Mouse (Mus musculus) lung, postnatal 14 days (tissue): ENCODE measurements around the gene Rftn1.

Experiments
- DNase-seq: peaks from one replicate; pipeline ENCODE4 v3.0.0; 2021

The Rftn1 gene

DNA sequence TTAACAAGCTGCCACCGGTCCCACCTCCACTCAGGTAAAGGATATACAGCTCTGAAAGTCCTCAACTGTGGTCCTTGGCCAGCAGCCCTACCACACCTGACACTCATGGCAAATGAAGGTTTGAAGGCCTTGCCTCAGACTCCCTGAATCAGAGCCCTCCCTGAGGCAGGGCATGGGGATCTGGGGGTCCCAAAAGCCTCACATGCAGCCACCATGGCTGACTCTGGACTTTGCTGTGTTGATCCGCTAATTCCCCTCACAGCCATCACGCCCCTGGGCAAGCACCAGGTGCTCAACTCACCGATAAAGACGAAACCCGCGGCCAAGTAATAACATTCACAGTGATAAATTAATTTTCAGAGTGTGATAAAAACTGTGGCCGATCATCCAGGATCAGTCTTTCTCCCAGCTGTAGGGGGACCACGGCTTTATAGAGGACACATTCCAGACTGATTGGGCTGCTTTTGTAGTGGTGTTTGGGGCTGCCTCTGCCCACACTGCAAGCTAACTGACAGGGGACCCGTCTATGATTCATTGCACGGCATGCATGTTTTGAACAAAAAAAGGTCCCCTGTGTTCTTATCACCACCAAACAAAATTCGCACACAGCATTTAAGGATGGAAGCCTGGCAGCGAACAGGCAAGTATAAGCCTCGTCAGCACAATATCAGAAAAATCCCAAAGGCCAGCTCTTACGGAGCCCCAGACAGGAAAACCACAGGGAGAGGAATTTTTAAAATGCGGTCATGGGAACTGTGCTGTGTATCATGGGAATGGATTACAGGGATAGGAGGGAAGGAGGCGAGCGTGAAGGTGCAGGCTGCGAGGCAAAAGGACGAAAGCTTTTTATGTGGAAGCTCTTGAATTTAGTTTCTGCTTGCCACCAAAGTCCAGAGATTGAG is 29.3 kb downstream of the Rftn1 start:
- no peak for DNase-seq

DNA sequence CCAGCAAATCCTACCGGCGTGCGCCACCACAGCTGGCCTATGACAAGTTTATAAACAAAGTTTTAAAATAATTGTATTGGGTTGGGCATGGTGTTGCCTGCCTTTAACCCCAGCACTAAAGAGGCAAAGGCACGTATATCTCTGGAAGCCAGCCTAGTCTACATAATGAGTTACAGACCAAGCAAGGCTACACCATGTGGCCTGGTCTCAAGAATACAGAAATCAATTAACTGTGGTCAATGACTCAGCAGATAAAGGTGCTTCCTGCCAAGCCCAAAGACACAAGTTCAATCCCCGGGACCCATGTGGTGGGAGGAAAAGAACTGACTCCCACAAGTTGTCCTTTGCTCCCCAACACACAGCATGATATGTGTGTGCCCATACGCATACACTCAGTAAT is 30.1 kb downstream of the Rftn1 start:
- DNase-seq: no peak

- DNase-seq: no peak
These were observed 30.7 kb downstream of the Rftn1 start for GRCm38 (mm10) chr17:50159816-50160215.

DNA sequence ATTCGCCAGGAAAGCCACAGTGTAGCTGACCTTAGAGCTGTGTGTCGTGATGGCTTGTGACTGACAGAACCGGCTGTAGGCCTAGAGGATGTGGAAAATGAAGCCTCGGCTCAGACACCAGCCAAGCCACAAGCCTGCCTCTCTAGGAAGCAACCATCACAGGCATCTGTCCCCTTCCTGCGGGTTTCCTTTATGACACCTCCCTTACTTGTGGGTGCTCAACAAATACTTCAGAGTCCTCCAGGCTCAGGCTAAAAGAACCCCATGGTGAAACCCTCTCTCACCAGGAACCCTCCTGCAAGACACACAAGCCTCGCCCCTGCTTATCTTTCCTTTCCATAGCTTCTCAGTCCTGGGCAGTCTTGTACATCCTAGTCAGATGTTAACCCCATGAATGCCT is 31.9 kb downstream of the Rftn1 start:
- no peak for DNase-seq

- no peak for DNase-seq
These were observed 33.0 kb downstream of the Rftn1 start for GRCm38 (mm10) chr17:50157190-50158150.

DNA sequence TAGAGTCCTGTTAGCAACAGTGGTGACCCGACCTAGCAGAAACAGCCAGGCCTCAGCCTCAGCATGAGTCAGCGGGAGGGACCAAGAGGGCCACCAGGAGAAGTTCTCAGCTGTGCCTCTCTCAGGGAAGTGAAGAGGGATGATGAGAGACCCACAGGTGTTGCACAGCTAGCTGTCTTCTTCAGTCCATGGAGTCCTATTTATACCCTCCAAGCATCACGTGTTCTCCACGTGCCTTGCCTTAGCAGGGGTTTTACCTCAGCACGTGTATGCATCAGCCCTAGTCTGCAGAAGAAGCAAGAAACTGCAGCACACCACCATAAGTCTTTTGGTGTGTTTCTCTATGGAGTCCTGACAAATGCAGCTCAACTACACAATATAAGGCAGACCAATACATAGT is 38.4 kb downstream of the Rftn1 start:
- DNase-seq: no peak

GRCm38 (mm10) chr17:50151208-50151723 is 39.2 kb downstream of the Rftn1 start:
- no peak for DNase-seq

GRCm38 (mm10) chr17:50150416-50151207 is 39.9 kb downstream of the Rftn1 start:
- no peak for DNase-seq

DNA sequence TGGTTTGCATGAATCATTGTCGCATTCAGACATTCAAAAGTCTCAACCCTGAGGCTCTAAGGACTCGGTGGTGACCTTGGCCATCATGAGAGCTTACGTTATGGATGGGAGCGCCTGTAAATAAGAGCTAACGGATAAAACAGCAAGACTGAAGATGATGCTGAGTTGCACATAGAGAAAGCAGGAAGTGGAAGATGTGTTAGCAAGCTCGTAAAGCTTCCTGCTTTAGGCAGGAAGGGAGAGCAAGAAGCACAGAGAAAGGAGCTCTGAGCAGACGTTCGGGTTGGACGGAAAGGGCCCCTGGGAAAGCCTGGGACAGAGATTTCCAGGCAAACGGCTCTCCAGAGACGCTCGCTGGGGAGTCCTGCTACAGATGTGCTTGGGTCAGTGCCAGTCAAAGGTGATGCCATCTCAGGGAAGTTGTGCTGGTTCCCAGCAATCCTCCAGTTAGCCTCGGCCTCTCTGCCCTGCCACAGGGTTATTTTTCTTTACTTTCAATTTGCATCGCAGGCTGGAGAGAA is 40.7 kb downstream of the Rftn1 start:
- DNase-seq: no peak

GRCm38 (mm10) chr17:50147831-50148587 is 42.5 kb downstream of the Rftn1 start:
- DNase-seq: no peak

- peak; percentile 28 for DNase-seq
These were observed 47.1 kb downstream of the Rftn1 start for GRCm38 (mm10) chr17:50143354-50143753.

DNA sequence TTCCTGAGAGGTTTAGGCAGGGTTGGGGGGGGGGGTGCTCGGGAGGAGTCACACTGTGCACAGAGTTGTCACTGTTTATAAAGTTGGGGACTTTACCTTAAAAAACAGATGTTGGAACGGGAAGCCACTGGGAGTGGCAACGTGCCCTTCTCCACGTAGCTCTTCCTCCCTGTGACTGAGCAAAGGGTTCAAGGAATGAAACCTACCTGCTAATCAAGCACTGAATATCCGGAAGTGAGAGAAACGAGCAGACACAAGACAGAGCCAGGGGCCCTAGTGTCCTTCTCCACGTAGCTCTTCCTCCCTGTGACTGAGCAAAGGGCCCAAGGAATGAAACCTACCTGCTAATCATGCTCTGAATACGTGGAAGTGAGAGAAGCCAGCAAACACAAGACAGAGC is 47.9 kb downstream of the Rftn1 start:
- DNase-seq: no peak

DNA sequence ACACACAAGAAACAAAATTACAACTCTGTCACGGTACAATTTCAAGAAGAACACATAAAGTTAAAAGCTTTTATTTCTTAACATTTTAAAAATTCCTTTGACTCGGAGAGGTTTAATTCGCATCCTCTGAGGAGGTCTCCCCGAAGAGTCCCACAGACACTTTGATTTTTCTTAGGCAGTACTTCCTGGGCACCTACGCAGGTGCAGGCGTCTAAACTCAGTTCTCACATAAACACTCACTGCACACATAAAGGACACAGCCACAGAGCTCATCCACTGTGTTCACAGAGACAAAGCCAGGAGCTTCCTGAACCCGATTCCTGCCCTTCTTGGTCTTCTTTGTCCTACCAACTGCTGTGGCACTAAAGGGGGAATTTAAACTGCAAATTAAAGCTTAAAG is 48.3 kb downstream of the Rftn1 start:
- no peak for DNase-seq

GRCm38 (mm10) chr17:50136060-50136459 is 54.4 kb downstream of the Rftn1 start:
- peak; percentile 74 for DNase-seq

GRCm38 (mm10) chr17:50135466-50135865 is 55.0 kb downstream of the Rftn1 start:
- no peak for DNase-seq

DNA sequence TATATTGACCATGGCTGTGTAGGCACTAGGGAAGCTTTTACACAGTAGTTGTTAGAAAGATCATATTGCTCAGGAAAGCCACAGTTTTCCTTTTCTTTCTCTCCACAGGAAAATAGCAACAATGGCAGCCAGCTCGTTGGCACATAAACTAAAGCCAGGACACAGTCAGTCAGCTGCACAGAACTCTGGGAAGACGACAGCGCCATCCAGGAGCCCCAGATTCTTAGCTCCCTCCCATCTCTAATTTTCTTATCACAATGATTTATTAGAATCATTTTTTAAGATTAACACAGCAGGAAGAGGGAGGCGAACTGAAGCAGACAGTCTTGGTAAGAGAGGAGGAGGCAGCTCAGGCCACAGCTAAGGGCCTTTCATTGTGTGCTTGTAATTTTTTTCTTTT is 58.8 kb downstream of the Rftn1 start:
- DNase-seq: no peak

- DNase-seq: no peak
These were observed 60.1 kb downstream of the Rftn1 start for GRCm38 (mm10) chr17:50130421-50130820.

- no peak for DNase-seq
These were observed 62.1 kb downstream of the Rftn1 start for GRCm38 (mm10) chr17:50128392-50128791.

DNA sequence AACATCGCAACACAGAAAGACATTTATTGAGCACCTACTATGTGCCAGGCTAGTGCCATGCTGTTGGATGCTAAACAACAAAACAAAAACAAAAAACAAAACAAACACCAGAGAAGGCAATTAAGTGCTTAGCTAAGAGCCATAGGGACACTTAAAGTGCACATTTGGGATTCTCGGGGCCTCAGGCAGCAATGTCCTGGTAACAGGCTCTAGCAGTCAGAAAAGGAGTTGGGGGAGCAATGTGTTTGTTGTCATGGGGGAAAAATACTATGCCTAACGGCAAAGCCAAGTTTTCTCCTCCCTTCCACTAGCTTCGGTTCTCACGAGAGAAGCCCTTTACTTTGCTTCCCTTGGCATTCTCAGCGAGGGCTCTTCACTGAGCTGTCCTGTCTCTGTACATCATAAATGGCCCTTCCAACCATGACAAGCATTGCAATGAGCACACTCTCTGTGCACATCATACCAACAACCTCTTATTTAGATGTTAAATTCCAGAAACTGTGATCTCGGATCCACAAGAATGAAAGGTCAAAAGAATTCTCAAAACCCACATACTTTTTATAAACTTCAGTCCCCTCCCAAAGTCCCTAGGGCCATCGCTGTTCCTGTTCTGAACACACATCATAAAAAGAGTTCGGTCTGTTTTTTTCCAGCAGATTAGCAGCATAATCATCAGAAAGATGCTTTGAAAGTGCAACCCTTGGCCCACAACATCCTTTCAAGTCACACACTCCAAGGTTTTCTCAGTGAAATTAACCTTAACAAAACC is 63.2 kb downstream of the Rftn1 start:
- no peak for DNase-seq

GRCm38 (mm10) chr17:50126545-50126944 is 63.9 kb downstream of the Rftn1 start:
- no peak for DNase-seq

DNA sequence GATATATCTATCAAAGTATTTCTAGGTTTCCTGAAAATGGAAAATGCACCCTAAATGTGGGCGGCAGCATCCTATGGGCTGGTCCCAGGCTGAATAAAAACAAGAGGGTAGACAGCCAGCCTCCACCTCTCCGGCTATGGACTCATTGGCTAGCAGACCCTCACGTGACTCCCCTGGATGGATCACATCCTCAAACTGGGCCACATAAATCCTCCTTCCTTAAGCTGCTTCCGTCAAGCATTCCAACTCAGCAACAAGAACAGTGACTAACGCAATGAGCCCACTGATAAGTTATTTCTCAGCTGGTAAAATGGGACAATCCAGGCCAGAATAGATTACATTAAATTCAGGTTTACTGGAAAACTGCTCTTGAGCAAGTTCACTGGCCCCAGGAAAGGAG is 64.6 kb downstream of the Rftn1 start:
- no peak for DNase-seq
